Mouse (Mus musculus) liver, adult 2 months (tissue): Measurements from ENCODE around the gene Homez. TPM values are rescaled to one million over a fixed set of nuclear protein-coding genes. Genes with fewer than 3 reads are reported as not detected.

Experiments
- DNase-seq: peaks from one replicate; pipeline ENCODE4 v3.0.0-alpha.2; 2011; ENCODE audit warnings: low read depth, low spot score; ENCODE audit errors: extremely low read depth
- H3K27ac ChIP-seq: fragments of 200-500 bp; replicated peaks from 2 replicates; pipeline ENCODE4 v1.5.1; 2012; ENCODE audit warnings: low read depth, mild to moderate bottlenecking, control low read depth, inconsistent platforms, low read length; ENCODE audit not compliant: insufficient read depth
- H3K27me3 ChIP-seq: fragments of 200-500 bp; 2 replicates; pipeline ENCODE4 v1.6.1; 2012; ENCODE audit warnings: mild to moderate bottlenecking, moderate library complexity, low read length, inconsistent platforms; ENCODE audit not compliant: control insufficient read depth, insufficient read depth
- H3K36me3 ChIP-seq: fragments of 200-500 bp; 2 replicates; pipeline ENCODE4 v1.6.1; 2012; ENCODE audit warnings: low read length, inconsistent platforms; ENCODE audit not compliant: control insufficient read depth, insufficient read depth
- H3K4me1 ChIP-seq: fragments of 200-500 bp; 2 replicates; pipeline ENCODE4 v1.6.1; 2011; ENCODE audit warnings: low read length; ENCODE audit not compliant: control insufficient read depth, insufficient read depth
- H3K4me3 ChIP-seq: fragments of 200-500 bp; 2 replicates; pipeline ENCODE4 v1.5.1; 2011; ENCODE audit warnings: low read depth, mild to moderate bottlenecking, control low read depth, low read length, moderate library complexity; ENCODE audit not compliant: insufficient read depth
- H3K79me2 ChIP-seq: fragments of 200-500 bp; 2 replicates; pipeline ENCODE4 v1.6.1; 2012; ENCODE audit warnings: inconsistent platforms, mild to moderate bottlenecking, low read length, moderate library complexity; ENCODE audit not compliant: control insufficient read depth, insufficient read depth
- H3K9ac ChIP-seq: fragments of 200-500 bp; 2 replicates; pipeline ENCODE4 v1.6.1; 2012; ENCODE audit warnings: low read depth, mild to moderate bottlenecking, control low read depth, inconsistent platforms, low read length
- CTCF ChIP-seq: fragments of 200-500 bp; IDR thresholded peaks from 2 replicates; pipeline ENCODE4 v1.5.1; 2011; ENCODE audit warnings: low read depth, low read length, control low read depth
- POLR2A ChIP-seq: fragments of 200-500 bp; IDR thresholded peaks from 2 replicates; pipeline ENCODE4 v1.6.1; 2011; ENCODE audit warnings: low read length, control low read depth; ENCODE audit not compliant: insufficient read depth; ENCODE audit errors: extremely low read depth
- WGBS: fragments of 180-500 bp; shearing (Covaris S2); methylation state at CpG from one replicate; pipeline ENCODE4 v1.1.7; 2018; 5-methylcytosine and 5-hydroxymethylcytosine counted together
- polyA plus RNA-seq: library from polyadenylated mRNA; depleted of rRNA; stranded (reverse); fragments of >200 nt; gene quantifications from 2 replicates; pipeline ENCODE4 v1.2.3, GENCODE M21; 2012
- total RNA-seq: library from RNA; depleted of rRNA; stranded (reverse); fragments of >200 nt; gene quantifications from 2 replicates; pipeline ENCODE4 v1.2.3, GENCODE M21; 2014

Homez gene
- total and polyA plus RNA-seq, 2 experiments: 2.1 to 2.5 TPM

- no peaks in the 10 kb centered on the region for H3K36me3 ChIP-seq
- H3K9ac ChIP-seq: peak overlapping the region; percentile 86
- WGBS: 0% methylated on average over 51 of the region's 72 CpGs
- H3K4me3 ChIP-seq: peak overlapping the region; percentile 71
- H3K27ac ChIP-seq: peak overlapping the region; percentile 89
- DNase-seq: peak; percentile 78
- peaks cover 4% of the 10 kb centered on the region; the same call in 1 of the 2 replicates for H3K4me1 ChIP-seq
- H3K27me3 ChIP-seq: no peaks in the 10 kb centered on the region
- no peaks in the 10 kb centered on the region for H3K79me2 ChIP-seq
- TF ChIP-seq POLR2A (no peak), CTCF (no peak)
Observed at GRCm38 (mm10) chr14:54876539-54877047, 5.8 kb upstream of the Homez start.

- Histone ChIP-seq H3K9ac (peak overlapping the region; percentile 86), H3K4me3 (peak overlapping the region; percentile 71), H3K27me3 (no peaks in the 10 kb centered on the region), H3K27ac (0 out of 2 replicates have a peak overlapping the region, but pooled peaks have one; percentile 10), H3K36me3 (no peaks in the 10 kb centered on the region), H3K4me1 (peaks cover 4% of the 10 kb centered on the region; the same call in 1 of the 2 replicates), H3K79me2 (no peaks in the 10 kb centered on the region)
- 13% methylated on average over 36 of the region's 36 CpGs for WGBS
- no peak for DNase-seq
- TF ChIP-seq POLR2A (no peak), CTCF (no peak)
Observed at GRCm38 (mm10) chr14:54875844-54876538, 5.2 kb upstream of the Homez start.

GRCm38 (mm10) chr14:54874165-54874564, 3.4 kb upstream of the Homez start:
- Histone ChIP-seq H3K27me3 (no peaks in the 10 kb centered on the region), H3K79me2 (no peaks in the 10 kb centered on the region), H3K9ac (no peak overlapping the region), H3K4me1 (peaks cover 4% of the 10 kb centered on the region; the same call in 1 of the 2 replicates), H3K4me3 (no peak overlapping the region), H3K27ac (no peak overlapping the region), H3K36me3 (no peaks in the 10 kb centered on the region)
- TF ChIP-seq CTCF (no peak), POLR2A (no peak)
- no peak for DNase-seq
- 90% methylated on average over 3 of the region's 3 CpGs for WGBS

- Histone ChIP-seq H3K9ac (no peak overlapping the region), H3K4me3 (no peak overlapping the region), H3K79me2 (no peaks in the 10 kb centered on the region), H3K36me3 (no peaks in the 10 kb centered on the region), H3K27ac (no peak overlapping the region), H3K27me3 (no peaks in the 10 kb centered on the region), H3K4me1 (no peaks in the 10 kb centered on the region)
- 83% methylated on average over 4 of the region's 4 CpGs for WGBS
- TF ChIP-seq CTCF (no peak), POLR2A (no peak)
- DNase-seq: no peak
Observed at GRCm38 (mm10) chr14:54868026-54868425, 2.7 kb downstream of the Homez start.

- Histone ChIP-seq H3K36me3 (no peaks in the 10 kb centered on the region), H3K4me3 (no peak overlapping the region), H3K27ac (no peak overlapping the region), H3K4me1 (no peaks in the 10 kb centered on the region), H3K27me3 (no peaks in the 10 kb centered on the region), H3K79me2 (no peaks in the 10 kb centered on the region), H3K9ac (no peak overlapping the region)
- WGBS: 61% methylated on average over 5 of the region's 5 CpGs
- TF ChIP-seq CTCF (peak; percentile 68), POLR2A (no peak)
- no peak for DNase-seq
Observed at GRCm38 (mm10) chr14:54866936-54867335, 3.8 kb downstream of the Homez start.

GRCm38 (mm10) chr14:54866268-54866667, 4.5 kb downstream of the Homez start:
- TF ChIP-seq CTCF: no peak
- no peak for TF ChIP-seq POLR2A
- H3K27me3 ChIP-seq: no peaks in the 10 kb centered on the region
- no peak for DNase-seq
- no peak overlapping the region for H3K9ac ChIP-seq
- H3K27ac ChIP-seq: no peak overlapping the region
- no peaks in the 10 kb centered on the region for H3K36me3 ChIP-seq
- WGBS: 62% methylated on average over 3 of the region's 3 CpGs
- H3K79me2 ChIP-seq: no peaks in the 10 kb centered on the region
- no peaks in the 10 kb centered on the region for H3K4me1 ChIP-seq
- H3K4me3 ChIP-seq: no peak overlapping the region
